In the genomic region with DNA sequence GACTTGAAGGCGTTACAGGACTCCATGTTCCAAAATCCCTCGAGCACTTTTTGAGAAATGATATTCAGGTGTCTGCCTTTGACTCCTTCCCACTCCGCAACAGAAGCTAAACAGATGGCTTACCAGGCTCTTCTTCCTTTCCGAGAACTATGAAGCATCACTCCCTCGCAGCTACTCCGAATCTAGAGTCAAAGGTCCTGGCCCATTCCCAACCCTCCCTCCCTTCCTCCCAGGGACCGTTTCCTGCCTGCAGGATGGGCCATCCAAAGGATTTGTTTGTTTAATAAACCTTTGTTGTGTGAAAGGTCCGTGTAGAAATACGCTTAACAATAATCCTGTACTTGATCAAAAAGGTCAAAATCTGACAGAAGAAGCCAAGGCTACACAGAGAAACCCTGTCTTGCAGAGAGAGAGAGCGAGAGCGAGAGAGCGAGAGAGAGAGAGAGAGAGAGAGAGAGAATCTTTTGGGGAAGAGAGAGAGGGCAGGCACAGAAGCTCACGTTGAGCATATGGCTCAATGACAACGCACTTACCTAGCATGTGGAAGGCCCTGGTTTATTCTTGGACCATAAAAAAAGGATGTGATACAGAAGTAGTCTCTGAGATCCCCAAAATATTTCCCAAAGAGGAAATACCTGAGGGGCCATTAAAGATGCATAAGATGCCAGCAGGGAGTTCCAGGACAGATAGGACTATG, we compare ENCODE assay signal across 7 mouse cellular contexts. TPM values are rescaled to one million over a fixed set of nuclear protein-coding genes. Genes with fewer than 3 reads are reported as not detected.
DNase-seq lines count a peak whose midpoint lies in the region; ATAC-seq and TF ChIP-seq lines count a peak whose summit lies in the region.

A gene (minus strand): TSS at position 149 of the 697 bp plus-strand sequence.

- H3K4me3 ChIP-seq in heart, postnatal 0 days (ENCODE audit: low read depth, low read length), result peak within 1 kb of the TSS; percentile 75
- peak within 1 kb of the TSS; percentile 62 for H3K4me3 ChIP-seq in limb, embryonic 14.5 days (replicated peaks; ENCODE audit: low read length)
- peak within 1 kb of the TSS; percentile 82 for H3K4me3 ChIP-seq in stomach, postnatal 0 days (ENCODE audit: low read depth, low read length)

- no peak for DNase-seq in left cerebral cortex, adult 18-20 months (ENCODE audit: low spot score in 2 of 2)
- DNase-seq in left cerebral cortex, adult 9 months (ENCODE audit: low spot score in 2 of 2), result no peak
- peak; percentile 52 for DNase-seq in brain, adult 2 months (ENCODE audit: low read depth, low spot score)
- no peak for DNase-seq in heart, postnatal 0 days (ENCODE audit: low spot score)
- no peak for DNase-seq in limb, embryonic 14.5 days (ENCODE audit: low spot score)
- no peak for DNase-seq in stomach, postnatal 0 days (ENCODE audit: low spot score)
- no peak for DNase-seq in right cerebral cortex, postnatal 25 days

- ATAC-seq in heart, postnatal 0 days (ENCODE audit: insufficient read depth, low read depth), result peak; percentile 18
- ATAC-seq in limb, embryonic 14.5 days (ENCODE audit: low FRiP score, low read depth), result no peak
- ATAC-seq in stomach, postnatal 0 days (ENCODE audit: low FRiP score, low TSS enrichment), result no peak

- no peak for TF ChIP-seq POLR2A in limb, embryonic 14.5 days (IDR thresholded peaks at IDR 0.05; ENCODE audit: borderline replicate concordance, extremely low read depth, insufficient read depth, insufficient read length)

- peaks cover 22% of the 10 kb centered on the region for H3K36me3 ChIP-seq in heart, postnatal 0 days (replicated peaks; ENCODE audit: control insufficient read depth, insufficient read depth, low read length)
- peaks cover 23% of the 10 kb centered on the region for H3K36me3 ChIP-seq in limb, embryonic 14.5 days (ENCODE audit: control insufficient read depth, insufficient read depth, low read length)
- peaks cover 5% of the 10 kb centered on the region for H3K36me3 ChIP-seq in stomach, postnatal 0 days (ENCODE audit: control insufficient read depth, insufficient read depth, low read length)

- H3K4me2 ChIP-seq in heart, postnatal 0 days (ENCODE audit: low read depth, low read length), result peak within 1 kb of the TSS; percentile 99
- peak within 1 kb of the TSS; percentile 98 for H3K4me2 ChIP-seq in limb, embryonic 14.5 days (replicated peaks; ENCODE audit: low read depth, low read length, severe bottlenecking)
- H3K4me2 ChIP-seq in stomach, postnatal 0 days (replicated peaks; ENCODE audit: low read depth), result peak within 1 kb of the TSS; percentile 91

- H3K27me3 ChIP-seq in heart, postnatal 0 days (ENCODE audit: control insufficient read depth, insufficient read depth, low read length), result no peaks in the 10 kb centered on the region
- no peaks in the 10 kb centered on the region for H3K27me3 ChIP-seq in limb, embryonic 14.5 days (ENCODE audit: control insufficient read depth, insufficient read depth, low read length)
- H3K27me3 ChIP-seq in stomach, postnatal 0 days (ENCODE audit: control insufficient read depth, insufficient read depth, low read length), result no peaks in the 10 kb centered on the region

- H3K9me3 ChIP-seq in heart, postnatal 0 days (replicated peaks; ENCODE audit: control insufficient read depth, low read length), result no peaks in the 10 kb centered on the region
- H3K9me3 ChIP-seq in limb, embryonic 14.5 days (ENCODE audit: control insufficient read depth, low read length), result no peaks in the 10 kb centered on the region
- no peaks in the 10 kb centered on the region for H3K9me3 ChIP-seq in stomach, postnatal 0 days (ENCODE audit: control insufficient read depth, low read length)

- TF ChIP-seq EP300 in heart, postnatal 0 days (IDR thresholded peaks at IDR 0.05; ENCODE audit: low read depth), result peak; percentile 39; the same call in 1 of the 2 replicates
- no peak for TF ChIP-seq EP300 in stomach, postnatal 0 days (optimal IDR thresholded peaks at IDR 0.05)

- H3K4me1 ChIP-seq in heart, postnatal 0 days (ENCODE audit: control insufficient read depth, insufficient read depth), result peaks cover 31% of the 10 kb centered on the region
- peaks cover 26% of the 10 kb centered on the region for H3K4me1 ChIP-seq in limb, embryonic 14.5 days (ENCODE audit: control insufficient read depth, insufficient read depth, low read length)
- H3K4me1 ChIP-seq in stomach, postnatal 0 days (replicated peaks; ENCODE audit: control insufficient read depth, insufficient read depth), result peaks cover 2% of the 10 kb centered on the region; the same call in 1 of the 2 replicates

- WGBS in heart, postnatal 0 days, result 14% methylated on average over 14 of the region's 14 CpGs
- 18% methylated on average over 14 of the region's 14 CpGs for WGBS in limb, embryonic 14.5 days
- WGBS in stomach, postnatal 0 days, result 5% methylated on average over 14 of the region's 14 CpGs

- H3K27ac ChIP-seq in heart, postnatal 0 days (ENCODE audit: low read depth), result peak within 1 kb of the TSS; percentile 98
- peak within 1 kb of the TSS; percentile 70 for H3K27ac ChIP-seq in limb, embryonic 14.5 days (replicated peaks; ENCODE audit: low read depth, low read length)
- peak within 1 kb of the TSS; percentile 98 for H3K27ac ChIP-seq in stomach, postnatal 0 days (replicated peaks)

- no peak for TF ChIP-seq CTCF in heart, postnatal 0 days (IDR thresholded peaks at IDR 0.05; ENCODE audit: low read depth)
- TF ChIP-seq CTCF in stomach, postnatal 0 days (IDR thresholded peaks at IDR 0.05; ENCODE audit: low read depth), result no peak

- peak within 1 kb of the TSS; percentile 89 for H3K9ac ChIP-seq in heart, postnatal 0 days (replicated peaks; ENCODE audit: low read depth, low read length)
- H3K9ac ChIP-seq in limb, embryonic 14.5 days (ENCODE audit: low read depth, low read length, severe bottlenecking), result peak within 1 kb of the TSS; percentile 60
- H3K9ac ChIP-seq in stomach, postnatal 0 days (ENCODE audit: low read length), result peak within 1 kb of the TSS; percentile 91

RNA-seq across cellular contexts. Expression of the gene that starts here (rescaled TPM):
- 10 to 100 TPM; 28.3 to 31.5 TPM for total RNA-seq in left cerebral cortex, adult 18-20 months (2021)
- 9.2 and 11.3 TPM in 2 replicates for total RNA-seq in heart, postnatal 0 days (2014; rRNA removed; ENCODE audit: low replicate concordance)
- 10.2 and 10.6 TPM in 2 replicates for polyA plus RNA-seq in heart, postnatal 0 days (2015; fragmentation: Nextera tagmentation; extraction: Ambion mirVana)
- polyA plus RNA-seq in limb, embryonic 14.5 days (2012; rRNA removed), result 6.6 and 6.9 TPM in 2 replicates
- 6.5 and 7.0 TPM in 2 replicates for polyA plus RNA-seq in limb, embryonic 14.5 days (2014; fragmentation: Nextera tagmentation; extraction: Ambion mirVana)
- polyA plus RNA-seq in stomach, postnatal 0 days (2015; fragmentation: Nextera tagmentation; extraction: Ambion mirVana), result 11.6 and 12.5 TPM in 2 replicates
